Mouse (Mus musculus) stomach, postnatal 0 days (tissue): ENCODE measurements at regions not wholly inside any gene's neighbourhood (a gene's known extent, or its start where the extent isn't known, plus 50 kb on each side); places are given as distances from the start of the nearest gene placed in this dataset.
A peak's percentile ranks its signal among the peaks of the same experiment; 100 is the strongest.

ENCODE experiments used
- ATAC-seq: fragments of 200-750 bp; cut with Nextera tagmentation; 2 replicates; pipeline ENCODE4 v1.8.0; 2017; ENCODE audit not compliant: low FRiP score, low TSS enrichment
- DNase-seq: peaks from one replicate; pipeline ENCODE4 v3.0.0-alpha.2; 2016; ENCODE audit warnings: low spot score
- H3K27ac ChIP-seq: fragments of 300-500 bp; sonication (generic); replicated peaks from 2 replicates; pipeline ENCODE4 v1.5.1; 2014; ENCODE audit warnings: mild to moderate bottlenecking, control low read depth
- H3K27me3 ChIP-seq: fragments of 300-500 bp; sonication (generic); 2 replicates; pipeline ENCODE4 v1.6.1; 2014; ENCODE audit warnings: low read length; ENCODE audit not compliant: control insufficient read depth, insufficient read depth
- H3K36me3 ChIP-seq: fragments of 300-500 bp; sonication (generic); 2 replicates; pipeline ENCODE4 v1.6.1; 2014; ENCODE audit warnings: low read length, mixed read lengths; ENCODE audit not compliant: control insufficient read depth, insufficient read depth
- H3K4me1 ChIP-seq: fragments of 300-500 bp; sonication (generic); replicated peaks from 2 replicates; pipeline ENCODE4 v1.6.1; 2014; ENCODE audit warnings: antibody characterized with exemption; ENCODE audit not compliant: control insufficient read depth, insufficient read depth
- H3K4me2 ChIP-seq: fragments of 300-500 bp; sonication (generic); replicated peaks from 2 replicates; pipeline ENCODE4 v1.6.1; 2014; ENCODE audit warnings: low read depth, mild to moderate bottlenecking, control low read depth, moderate library complexity
- H3K4me3 ChIP-seq: fragments of 300-500 bp; sonication (generic); 2 replicates; pipeline ENCODE4 v1.5.1; 2014; ENCODE audit warnings: low read depth, low read length, control low read depth
- H3K9ac ChIP-seq: fragments of 300-500 bp; sonication (generic); 2 replicates; pipeline ENCODE4 v1.6.1; 2014; ENCODE audit warnings: mild to moderate bottlenecking, low read length, control low read depth, mixed read lengths
- H3K9me3 ChIP-seq: fragments of 300-500 bp; sonication (generic); 2 replicates; pipeline ENCODE4 v1.6.1; 2016; ENCODE audit warnings: low read length; ENCODE audit not compliant: control insufficient read depth
- CTCF ChIP-seq: IDR thresholded peaks from 2 replicates; pipeline ENCODE4 v1.5.1; 2016; ENCODE audit warnings: antibody characterized with exemption, low read depth, mild to moderate bottlenecking, moderate library complexity
- EP300 ChIP-seq: optimal IDR thresholded peaks from 2 replicates; pipeline ENCODE3; 2016; ENCODE audit warnings: antibody characterized with exemption
- WGBS: fragments of 180-500 bp; shearing (Covaris S2); extraction: QIAGEN DNeasy Blood & Tissue Kit; methylation state at CpG from one replicate; pipeline ENCODE4 v1.1.7; 2014; 5-methylcytosine and 5-hydroxymethylcytosine counted together

DNA sequence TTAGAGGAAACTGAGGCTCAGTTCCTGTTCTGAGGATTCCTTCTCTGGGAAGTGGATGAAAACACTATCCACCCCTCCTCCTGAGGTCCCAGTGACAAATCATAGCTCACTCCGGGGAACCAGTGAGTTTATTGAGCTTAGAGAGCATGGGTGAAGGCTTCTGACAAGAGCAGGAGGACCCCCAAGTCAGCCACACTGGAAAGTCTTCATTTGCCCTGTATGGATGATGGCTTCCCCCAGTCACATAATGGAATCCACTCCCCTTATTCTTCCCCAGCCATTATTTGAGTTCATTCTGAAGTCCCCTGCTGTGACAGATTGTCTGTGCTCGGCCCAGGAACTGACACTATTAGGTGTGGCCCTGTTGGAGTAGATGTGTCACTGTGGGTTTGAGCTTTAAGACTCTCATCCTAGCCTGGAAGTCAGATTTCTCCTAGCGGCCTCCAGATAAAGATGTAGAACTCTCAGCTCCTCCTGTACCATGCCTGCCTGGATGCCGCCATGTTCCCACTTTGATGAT, 141.3 kb downstream of the Chst1 start:
- DNase-seq, result no peak

GRCm38 (mm10) chr2:92742025-92742424, 142.5 kb downstream of the Chst1 start:
- Histone ChIP-seq H3K36me3 (no peaks in the 10 kb centered on the region), H3K4me1 (no peaks in the 10 kb centered on the region), H3K27me3 (no peaks in the 10 kb centered on the region), H3K4me3 (no peak overlapping the region), H3K9me3 (no peaks in the 10 kb centered on the region), H3K9ac (no peak overlapping the region), H3K4me2 (no peak overlapping the region), H3K27ac (peak overlapping the region; percentile 45; the same call in 1 of the 2 replicates)
- no peak for TF ChIP-seq EP300
- TF ChIP-seq CTCF, result no peak
- 23% methylated on average over 5 of the region's 5 CpGs for WGBS
- DNase-seq (peak; percentile 40), ATAC-seq (peak; percentile 85; the same call in 1 of the 2 replicates)

More for the DNA sequence above, 141.3 kb downstream of the Chst1 start:
- Histone ChIP-seq H3K4me3 (no peak overlapping the region), H3K4me2 (no peak overlapping the region), H3K36me3 (no peaks in the 10 kb centered on the region), H3K4me1 (no peaks in the 10 kb centered on the region), H3K9me3 (no peaks in the 10 kb centered on the region), H3K27ac (no peak overlapping the region), H3K27me3 (no peaks in the 10 kb centered on the region), H3K9ac (no peak overlapping the region)
- TF ChIP-seq CTCF, result no peak
- no peak for TF ChIP-seq EP300
- 87% methylated on average over 4 of the region's 4 CpGs for WGBS
- ATAC-seq, result no peak

GRCm38 (mm10) chr2:92742671-92743070, 143.2 kb downstream of the Chst1 start:
- no peaks in the 10 kb centered on the region for H3K36me3 ChIP-seq
- no peaks in the 10 kb centered on the region for H3K9me3 ChIP-seq
- H3K4me2 ChIP-seq, result peak overlapping the region; percentile 8; the same call in 1 of the 2 replicates
- TF ChIP-seq CTCF (no peak), EP300 (no peak)
- ATAC-seq, result no peak
- no peak overlapping the region for H3K9ac ChIP-seq
- no peaks in the 10 kb centered on the region for H3K4me1 ChIP-seq
- DNase-seq, result no peak
- H3K27ac ChIP-seq, result peak overlapping the region; percentile 45; the same call in 1 of the 2 replicates
- no peaks in the 10 kb centered on the region for H3K27me3 ChIP-seq
- H3K4me3 ChIP-seq, result no peak overlapping the region

DNA sequence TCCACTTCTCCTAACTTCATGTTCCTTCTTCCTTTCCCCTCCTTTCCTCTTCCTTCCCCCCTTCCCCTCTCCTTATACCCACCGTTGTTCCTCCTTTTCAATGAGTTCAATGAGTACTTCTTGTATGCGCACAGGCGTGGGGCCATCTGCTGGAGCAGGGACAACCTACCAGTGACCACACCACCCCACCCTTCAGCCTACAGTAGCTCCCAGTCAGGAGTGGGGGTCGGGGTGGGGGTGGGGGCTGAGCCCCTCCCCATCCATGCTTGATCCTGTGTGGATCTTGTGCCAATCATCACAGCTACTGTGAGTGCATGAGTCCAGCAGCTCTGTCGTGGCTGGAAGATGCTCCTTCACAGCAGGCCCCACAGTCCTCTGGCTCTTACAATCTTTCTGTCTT, 143.6 kb downstream of the Chst1 start:
- TF ChIP-seq EP300, result no peak
- 0 out of 2 replicates have a peak, but pooled peaks have one; percentile 8 for TF ChIP-seq CTCF
- H3K4me2 ChIP-seq, result no peak overlapping the region
- H3K9me3 ChIP-seq, result no peaks in the 10 kb centered on the region
- ATAC-seq, result no peak
- H3K27me3 ChIP-seq, result no peaks in the 10 kb centered on the region
- H3K36me3 ChIP-seq, result no peaks in the 10 kb centered on the region
- 39% methylated on average over 5 of the region's 5 CpGs for WGBS
- H3K27ac ChIP-seq, result no peak overlapping the region
- no peak for DNase-seq
- H3K4me3 ChIP-seq, result no peak overlapping the region
- no peaks in the 10 kb centered on the region for H3K4me1 ChIP-seq
- H3K9ac ChIP-seq, result no peak overlapping the region

GRCm38 (mm10) chr2:92743911-92744310, 144.4 kb downstream of the Chst1 start:
- TF ChIP-seq CTCF (no peak), EP300 (no peak)
- DNase-seq (no peak), ATAC-seq (no peak)
- Histone ChIP-seq H3K4me2 (no peak overlapping the region), H3K9me3 (no peaks in the 10 kb centered on the region), H3K4me3 (no peak overlapping the region), H3K36me3 (no peaks in the 10 kb centered on the region), H3K9ac (no peak overlapping the region), H3K27me3 (no peaks in the 10 kb centered on the region), H3K4me1 (no peaks in the 10 kb centered on the region), H3K27ac (no peak overlapping the region)
- WGBS, result 69% methylated on average over 5 of the region's 5 CpGs

GRCm38 (mm10) chr2:92747406-92747805, 147.9 kb downstream of the Chst1 start:
- Histone ChIP-seq H3K27ac (no peak overlapping the region), H3K4me1 (no peaks in the 10 kb centered on the region), H3K27me3 (no peaks in the 10 kb centered on the region), H3K4me2 (no peak overlapping the region), H3K9ac (no peak overlapping the region), H3K9me3 (no peaks in the 10 kb centered on the region), H3K4me3 (no peak overlapping the region), H3K36me3 (no peaks in the 10 kb centered on the region)
- no peak for DNase-seq
- ATAC-seq, result no peak
- no peak for TF ChIP-seq CTCF
- TF ChIP-seq EP300, result no peak
- WGBS, result 48% methylated on average over 2 of the region's 2 CpGs
